Mouse (Mus musculus): ENCODE measurements around the gene Mgst1.
A peak's percentile ranks its signal among the peaks of the same experiment; 100 is the strongest.

Gene Mgst1

DNA sequence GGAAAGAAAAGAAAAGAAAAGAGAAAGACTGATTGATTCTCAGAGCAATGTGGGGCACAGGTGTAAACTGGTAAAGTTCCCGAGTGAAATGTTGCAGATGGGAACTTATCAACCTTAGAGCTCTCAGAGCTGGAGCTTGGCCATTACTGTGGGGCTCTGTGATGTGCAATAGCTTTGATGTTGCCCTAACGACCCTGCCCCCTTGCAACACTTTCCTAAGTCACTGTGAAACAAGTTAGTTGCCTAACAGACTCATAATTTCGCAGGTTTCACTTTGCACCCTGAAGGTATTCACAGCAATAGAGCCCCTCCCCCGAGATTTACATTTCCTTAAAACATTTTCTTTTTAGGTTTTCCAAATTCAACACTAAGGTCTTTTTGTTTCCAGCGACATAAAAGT, at the start of gene Mgst1:
Gene Mgst1 (plus strand): TSS at position 387 of the 400 bp plus-strand sequence.
- no peak for DNase-seq

DNA sequence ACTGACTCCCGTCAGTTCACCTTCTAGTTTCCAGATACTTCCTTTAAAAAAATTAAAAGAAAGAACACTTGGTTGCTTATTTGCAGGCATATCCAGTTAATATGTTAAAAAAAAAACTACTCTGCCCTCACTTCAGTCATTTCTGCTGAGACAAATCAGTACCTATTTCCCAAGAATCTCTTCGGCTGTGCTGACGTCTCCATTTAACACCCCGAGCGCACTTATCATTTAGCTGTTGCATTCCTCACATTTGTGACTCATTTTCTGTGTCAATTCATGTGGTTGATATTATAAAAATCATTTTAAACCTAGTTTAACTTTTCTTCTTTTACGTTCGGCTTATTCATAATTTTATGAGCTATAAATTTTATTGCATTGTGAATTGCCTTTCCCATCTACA, 47.7 kb upstream of the Mgst1 start:
- DNase-seq, result no peak

DNA sequence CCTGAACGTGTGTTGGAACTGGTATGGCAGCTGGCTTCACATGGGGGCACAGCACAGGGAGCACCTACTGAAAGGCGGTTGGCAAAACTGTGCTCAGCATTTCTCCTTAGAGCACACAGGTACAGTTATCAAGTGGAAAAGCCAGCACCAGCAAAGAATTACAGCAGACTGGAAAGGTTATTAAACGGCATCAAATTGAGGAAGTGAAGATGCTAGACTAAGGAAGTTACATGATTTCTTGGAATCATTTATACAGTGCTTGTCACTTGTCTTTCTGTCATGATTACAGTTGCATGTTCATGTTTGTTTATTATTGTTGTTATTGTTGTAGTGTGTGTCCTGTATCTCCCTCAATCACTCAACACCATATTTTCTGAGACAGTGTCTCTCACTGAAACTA, 45.1 kb upstream of the Mgst1 start:
- no peak for DNase-seq

DNA sequence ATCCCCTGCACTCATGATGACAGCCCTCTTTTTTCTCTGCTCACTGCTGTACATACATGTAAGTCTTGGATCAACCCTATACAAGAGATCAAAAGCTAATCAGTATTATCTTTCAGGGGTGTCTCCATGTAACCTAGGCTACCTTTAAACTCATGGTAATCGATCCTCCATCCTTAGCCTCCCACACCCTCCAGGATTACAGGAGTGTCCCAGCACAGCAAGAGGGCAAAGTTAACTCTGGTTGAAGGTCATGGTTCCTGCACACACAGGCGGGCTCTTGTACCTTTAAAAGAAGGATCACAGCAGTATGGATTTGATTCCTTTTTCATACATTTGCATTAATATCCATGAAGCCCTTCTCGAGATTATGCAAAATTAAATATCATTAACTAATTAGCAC, 40.5 kb upstream of the Mgst1 start:
- no peak for DNase-seq

DNA sequence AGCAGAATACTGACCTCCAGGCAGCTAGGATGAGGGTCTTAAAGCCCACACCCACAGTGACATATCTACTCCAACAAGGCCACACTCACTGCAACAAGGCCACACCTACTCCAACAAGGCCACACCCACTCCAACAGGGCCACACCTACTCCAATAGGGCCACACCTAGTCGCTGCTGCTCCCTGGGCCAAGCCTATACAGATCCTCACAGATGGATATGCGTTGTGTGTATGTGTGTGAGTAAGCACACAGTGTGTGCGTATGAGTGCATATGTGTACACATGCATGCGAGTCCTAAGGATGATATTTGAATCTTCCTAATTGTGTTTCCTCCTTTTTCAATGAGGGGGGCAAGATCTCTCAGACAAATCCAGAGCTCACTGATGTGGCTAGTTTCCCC, 38.3 kb upstream of the Mgst1 start:
- no peak for DNase-seq

DNA sequence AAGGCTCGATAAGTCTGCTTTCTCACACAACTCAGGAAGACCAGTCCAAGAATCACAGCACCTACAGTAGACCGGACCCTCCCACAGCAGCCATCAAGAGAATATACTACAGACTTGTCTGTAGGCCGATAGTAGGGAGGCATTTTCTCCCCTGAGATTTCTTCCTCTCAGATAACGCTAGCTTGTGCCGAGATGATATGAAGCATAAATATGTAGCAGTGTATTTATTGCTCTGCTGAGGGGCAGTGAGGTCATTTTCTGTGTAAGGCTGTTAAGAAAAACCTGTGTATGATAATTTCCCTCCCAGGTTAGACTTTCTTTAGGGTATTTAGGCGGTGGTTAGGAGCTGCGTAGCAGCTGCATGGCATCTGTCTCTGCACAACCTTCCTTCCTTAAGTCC, 37.2 kb upstream of the Mgst1 start:
- DNase-seq, result no peak

DNA sequence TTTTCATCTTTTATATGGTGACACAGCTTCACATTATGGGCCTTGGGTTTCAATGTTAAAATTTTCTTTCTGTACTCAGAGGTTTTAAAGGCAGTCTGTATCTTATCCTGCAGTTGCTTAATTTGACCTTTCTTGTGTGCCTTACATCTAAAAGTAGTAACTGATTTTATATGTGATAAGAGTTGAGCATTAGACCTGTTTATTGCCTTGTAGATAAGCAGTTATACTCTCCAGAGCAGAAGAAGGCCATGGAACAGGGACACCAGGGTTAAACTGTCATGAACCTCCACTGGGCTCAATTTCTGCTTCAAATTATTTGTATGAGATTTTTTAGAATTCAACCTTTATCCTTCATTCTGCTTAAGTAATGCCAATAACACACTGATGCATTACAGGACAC, 35.6 kb upstream of the Mgst1 start:
- DNase-seq, result no peak

DNA sequence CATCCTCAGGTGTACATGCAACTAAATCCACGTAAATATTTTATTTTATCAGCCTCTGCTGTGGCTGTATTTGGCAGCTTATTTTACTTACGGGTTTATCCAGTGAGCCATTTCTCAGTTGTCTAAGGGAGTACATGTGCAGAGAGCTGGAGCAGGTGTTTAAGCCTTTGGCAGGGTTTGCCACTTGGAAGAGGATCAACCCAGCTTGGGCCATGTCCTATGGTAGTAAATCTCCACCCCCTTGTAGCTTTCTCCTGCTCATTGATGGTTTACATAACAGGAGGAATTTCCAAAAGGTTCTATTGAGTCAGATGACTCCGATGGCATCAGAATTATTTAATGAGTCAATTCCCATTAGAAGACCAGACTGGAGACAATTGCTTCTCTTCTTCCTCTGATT, 22.6 kb upstream of the Mgst1 start:
- no peak for DNase-seq

DNA sequence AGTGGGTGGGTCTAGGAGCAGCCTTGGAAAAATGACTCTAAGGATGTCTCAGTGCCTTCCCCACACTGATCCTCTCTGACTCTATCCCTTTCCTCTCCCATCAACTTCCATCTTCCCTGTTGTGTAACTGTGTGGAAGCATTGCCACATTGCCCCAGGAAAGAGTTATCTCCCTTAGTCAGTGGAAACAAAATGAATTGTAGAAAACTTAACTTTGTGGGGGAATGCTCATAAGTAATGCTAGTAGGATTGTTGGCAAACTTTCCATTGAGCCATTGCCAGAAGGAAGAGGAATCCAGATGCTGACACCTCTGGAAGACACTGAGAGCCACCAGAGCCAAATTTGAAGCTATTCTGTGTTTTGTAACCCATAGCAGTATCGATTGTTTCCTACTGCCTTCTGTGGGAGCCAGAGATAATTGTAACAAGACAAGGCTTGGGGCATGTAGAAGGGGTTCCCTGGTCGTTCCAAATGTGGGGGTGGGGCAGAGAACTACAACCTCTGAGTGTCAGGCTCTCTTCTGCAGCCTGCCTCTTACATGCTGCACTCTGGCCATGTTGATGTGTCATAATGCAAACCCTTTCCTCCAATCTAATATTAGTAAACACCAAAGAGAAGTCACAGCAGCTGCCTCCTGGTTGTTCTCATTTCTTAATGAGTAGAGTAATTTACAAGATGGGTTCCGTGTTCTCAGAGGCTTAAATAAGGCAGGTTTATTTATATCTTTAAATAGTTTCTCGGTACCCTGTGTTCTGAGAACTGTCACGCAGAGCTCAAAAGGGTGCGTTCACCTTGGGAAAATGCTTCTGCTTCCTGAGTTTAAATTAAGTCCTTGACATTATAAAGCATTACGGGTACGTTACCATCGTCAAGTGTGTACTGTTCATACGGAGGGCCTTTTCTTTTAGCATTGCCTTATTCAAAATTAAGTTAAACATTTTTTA, 11.5 kb upstream of the Mgst1 start:
- no peak for DNase-seq

DNA sequence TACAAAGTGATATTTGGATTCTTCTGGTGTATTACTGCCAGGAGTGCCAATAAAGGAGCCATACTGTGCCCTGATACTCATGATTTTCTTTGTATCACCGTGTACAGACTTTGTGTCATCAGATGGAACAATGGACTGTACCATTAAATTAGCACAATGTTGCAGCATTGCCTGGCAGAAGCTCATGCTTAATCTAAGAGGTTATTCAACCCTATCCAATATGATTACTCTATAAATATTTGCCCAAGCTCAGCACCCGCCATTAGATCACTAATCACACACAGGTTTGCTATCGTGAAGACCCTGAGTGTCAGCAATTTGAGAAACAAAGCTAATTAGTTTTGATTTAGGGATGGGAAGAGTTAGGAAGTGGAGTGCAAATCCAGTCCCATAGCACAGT, 9.6 kb upstream of the Mgst1 start:
- no peak for DNase-seq

DNA sequence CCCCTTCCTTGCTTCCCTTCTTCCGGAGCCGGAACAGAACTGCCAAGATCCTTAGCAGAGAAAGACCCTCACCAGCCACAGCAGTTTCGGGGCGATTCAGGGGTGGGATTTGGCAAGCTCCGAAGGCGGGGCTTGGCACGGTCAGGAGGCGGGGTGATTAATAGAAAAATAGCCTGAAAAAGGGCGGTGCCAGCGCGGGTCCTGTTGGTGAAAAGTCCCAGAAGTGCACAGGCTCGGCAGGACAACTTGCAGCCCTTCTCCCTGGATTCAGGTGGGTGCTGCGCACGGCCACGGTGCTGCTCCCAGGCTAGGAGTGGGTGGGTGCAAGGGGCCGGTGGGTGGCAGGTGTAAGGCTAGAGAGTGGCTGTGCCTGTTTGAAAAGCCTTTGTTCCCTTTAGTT, 220 bp downstream of the Mgst1 start:
- peak; percentile 72 for DNase-seq

DNA sequence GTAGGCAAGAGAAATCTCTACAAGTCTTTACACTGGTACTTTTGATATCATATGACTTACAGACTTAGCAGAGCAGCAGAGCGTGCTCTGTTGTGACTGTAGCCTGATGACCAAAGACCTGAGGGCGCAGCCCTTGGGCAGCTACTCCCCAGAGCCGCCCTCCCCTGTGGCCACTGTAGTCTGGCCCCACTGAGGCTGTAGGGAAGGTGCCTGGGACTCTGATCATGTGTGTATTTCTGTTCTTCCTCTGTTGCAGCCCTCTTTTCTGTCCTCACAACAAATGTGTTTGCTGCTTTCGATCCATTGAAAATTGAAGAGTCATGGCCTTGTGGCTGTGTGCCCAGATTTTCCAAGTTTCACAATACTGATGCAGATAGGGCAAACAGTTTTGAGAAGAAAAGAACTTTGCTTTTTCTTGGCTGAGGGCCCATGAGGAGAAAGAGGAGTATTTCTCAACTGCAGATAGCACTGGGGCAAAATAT, 1.0 kb downstream of the Mgst1 start:
- peak; percentile 52 for DNase-seq

DNA sequence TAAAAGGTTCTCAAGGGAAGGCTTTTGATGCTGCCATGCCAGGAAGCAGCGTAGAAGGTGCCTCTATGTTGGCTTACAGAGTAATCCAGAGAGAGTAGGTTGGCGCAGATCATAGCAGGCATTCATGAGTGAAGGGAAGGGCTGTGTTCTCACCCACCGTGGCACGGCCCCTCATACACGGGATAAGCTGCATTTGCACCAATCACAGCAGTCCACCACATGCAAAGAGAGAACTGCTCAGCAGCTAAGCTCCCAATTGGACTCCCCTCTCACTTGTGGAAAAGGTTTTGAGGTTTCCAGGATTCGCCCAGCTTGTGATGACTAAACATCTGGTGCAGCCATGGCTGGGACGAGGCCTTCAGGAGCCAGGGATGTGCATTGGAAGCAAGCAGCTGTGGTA, 2.5 kb downstream of the Mgst1 start:
- no peak for DNase-seq

DNA sequence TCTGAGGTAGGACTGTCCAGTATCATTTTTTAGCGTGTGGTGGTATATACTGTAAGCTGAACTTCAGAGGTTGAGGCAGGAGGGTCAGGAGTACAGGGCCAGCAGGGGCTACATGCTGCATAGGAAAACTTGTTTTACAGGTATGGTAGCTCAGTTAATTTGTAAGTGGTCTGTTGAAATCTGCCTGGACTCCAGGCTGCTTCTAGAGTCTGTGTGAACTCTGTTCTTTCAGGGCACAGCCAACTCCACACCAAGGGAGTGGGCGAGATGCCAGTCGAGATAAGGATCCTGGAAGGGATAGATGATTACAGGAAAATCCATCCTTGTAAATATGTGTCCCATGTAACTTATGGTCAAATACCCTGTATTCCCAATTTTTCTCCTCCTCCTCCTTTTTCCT, 3.3 kb downstream of the Mgst1 start:
- peak; percentile 37 for DNase-seq

DNA sequence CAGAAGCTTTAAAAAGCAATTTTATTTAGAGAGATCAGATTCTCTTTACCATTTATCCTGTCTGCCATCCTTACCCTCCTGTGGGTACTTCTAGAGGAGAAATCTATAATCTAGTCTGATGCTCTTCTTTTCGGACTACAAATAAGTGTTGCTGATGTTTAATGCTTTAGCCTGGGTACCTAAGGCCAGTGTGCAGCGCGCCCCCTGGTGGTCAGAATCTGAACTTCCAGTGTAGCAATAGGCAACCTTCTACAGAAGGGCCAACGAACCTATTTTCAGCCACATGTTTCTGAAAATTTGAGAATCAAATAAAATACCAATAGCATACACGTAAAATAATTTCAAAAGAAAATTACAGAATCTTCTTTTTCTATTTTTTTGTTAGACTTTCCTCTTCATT, 13.0 kb downstream of the Mgst1 start:
- DNase-seq, result peak; percentile 43

DNA sequence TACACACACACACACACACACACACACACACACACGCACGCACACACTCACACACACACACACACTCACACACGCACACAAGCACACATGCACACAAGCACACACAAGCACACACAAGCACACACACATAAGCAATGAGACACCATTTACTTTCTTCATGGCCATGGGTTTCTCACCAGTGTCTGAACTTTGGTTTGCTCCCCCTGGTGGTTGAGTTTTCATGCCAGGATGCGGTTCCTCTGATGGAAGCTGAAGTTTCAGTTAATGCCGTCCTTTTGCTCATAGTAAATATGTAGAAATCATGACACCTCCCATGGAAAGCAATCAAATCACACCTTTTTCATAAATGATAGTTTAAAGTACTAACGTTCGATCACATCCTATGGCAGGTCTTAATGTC, 23.8 kb downstream of the Mgst1 start:
- DNase-seq, result no peak

DNA sequence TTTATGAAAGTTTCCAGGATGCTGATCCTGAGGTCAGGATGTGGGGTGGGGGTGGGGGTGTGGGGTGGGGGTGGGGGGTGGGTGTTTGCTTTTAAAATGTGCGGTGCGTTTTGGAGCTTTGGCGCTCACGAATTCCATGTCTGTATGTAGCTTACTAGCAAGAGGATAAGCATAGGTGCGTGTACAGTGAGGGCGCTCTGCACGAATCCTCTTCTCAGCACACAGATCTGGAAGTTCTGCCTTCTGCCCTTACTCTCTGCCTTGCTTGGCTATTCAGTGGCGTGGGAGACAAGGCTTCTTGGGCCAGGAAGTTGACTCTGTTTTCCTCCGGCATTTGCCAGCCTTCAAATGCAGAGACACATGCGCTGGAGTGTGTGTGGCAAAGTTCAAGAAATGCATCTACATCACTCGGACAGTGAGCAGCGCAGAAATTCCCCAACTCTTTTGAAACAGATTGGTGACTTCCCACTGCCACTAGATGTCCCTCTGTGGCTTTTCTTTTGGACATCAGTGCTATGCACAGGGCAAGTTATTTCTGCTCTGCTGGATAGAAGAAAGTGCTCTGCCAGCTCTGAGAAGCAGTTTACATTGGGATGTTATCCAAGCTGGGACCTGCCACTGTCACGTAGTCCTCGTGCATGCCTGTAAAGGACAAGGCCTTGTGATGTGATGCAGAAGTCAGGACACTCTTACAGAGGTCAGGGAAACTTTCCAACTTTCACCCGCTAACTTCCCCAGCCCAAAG, 31.5 kb downstream of the Mgst1 start:
- no peak for DNase-seq

Measured in kidney, adult 11 months (tissue).